ENCODE assay signal across 8 mouse cellular contexts in genomic region chr5:137294744-137295093, GRCm38 (mm10). TPM values are rescaled to one million over a fixed set of nuclear protein-coding genes. Genes with fewer than 3 reads are reported as not detected.
DNase-seq lines count a peak whose midpoint lies in the region; ATAC-seq and TF ChIP-seq lines count a peak whose summit lies in the region.

No protein-coding gene starts in this region.

- peak overlapping the region; percentile 67 for H3K4me3 ChIP-seq in lung, adult 2 months (replicated peaks; ENCODE audit: extremely low read depth, low read depth, low read length)
- H3K4me3 ChIP-seq in embryonic facial prominence, embryonic 14.5 days (ENCODE audit: low read depth, low read length) = peak overlapping the region; percentile 64
- peak overlapping the region; percentile 50 for H3K4me3 ChIP-seq in intestine, postnatal 0 days (ENCODE audit: low read depth, low read length)
- peak overlapping the region; percentile 52 for H3K4me3 ChIP-seq in neural tube, embryonic 13.5 days

- H3K9me3 ChIP-seq in embryonic facial prominence, embryonic 14.5 days (ENCODE audit: control insufficient read depth, low read length) = no peaks in the 10 kb centered on the region
- H3K9me3 ChIP-seq in intestine, postnatal 0 days (ENCODE audit: control insufficient read depth) = no peaks in the 10 kb centered on the region
- no peaks in the 10 kb centered on the region for H3K9me3 ChIP-seq in neural tube, embryonic 13.5 days

- no peak for TF ChIP-seq CTCF in lung, adult 2 months (IDR thresholded peaks at IDR 0.05; ENCODE audit: insufficient read depth, low read length)
- 0 out of 2 replicates have a peak, but pooled peaks have one; percentile 13 for TF ChIP-seq CTCF in intestine, postnatal 0 days (IDR thresholded peaks at IDR 0.05; ENCODE audit: low read depth)

- 9% methylated on average over 18 of the region's 18 CpGs for WGBS in lung, adult 2 months
- 6% methylated on average over 8 of the region's 18 CpGs for WGBS in embryonic facial prominence, embryonic 14.5 days
- 4% methylated on average over 18 of the region's 18 CpGs for WGBS in intestine, postnatal 0 days
- 7% methylated on average over 18 of the region's 18 CpGs for WGBS in neural tube, embryonic 13.5 days

- no peak for DNase-seq in lung, adult 2 months
- no peak for DNase-seq in lung, postnatal 14 days
- no peak for DNase-seq in embryonic facial prominence, embryonic 14.5 days (ENCODE audit: low spot score)
- no peak for DNase-seq in layer of hippocampus, postnatal 10 days (ENCODE audit: low spot score in 2 of 2)
- DNase-seq in urinary bladder, postnatal 14 days (ENCODE audit: low spot score) = no peak
- DNase-seq in embryo, embryonic 10.5 days (ENCODE audit: low spot score) = no peak

- peak overlapping the region; percentile 83 for H3K9ac ChIP-seq in embryonic facial prominence, embryonic 14.5 days (ENCODE audit: low read depth, low read length)
- H3K9ac ChIP-seq in intestine, postnatal 0 days (ENCODE audit: low read depth, low read length) = peak overlapping the region; percentile 70
- H3K9ac ChIP-seq in neural tube, embryonic 13.5 days = peak overlapping the region; percentile 82

- peak overlapping the region; percentile 100 for H3K4me2 ChIP-seq in embryonic facial prominence, embryonic 14.5 days (ENCODE audit: low read depth, low read length)
- H3K4me2 ChIP-seq in intestine, postnatal 0 days (replicated peaks; ENCODE audit: low read depth) = peak overlapping the region; percentile 98
- H3K4me2 ChIP-seq in neural tube, embryonic 13.5 days = peak overlapping the region; percentile 100

- H3K27ac ChIP-seq in embryonic facial prominence, embryonic 14.5 days (replicated peaks; ENCODE audit: low read depth, low read length) = peak overlapping the region; percentile 89
- H3K27ac ChIP-seq in intestine, postnatal 0 days (ENCODE audit: low read depth, low read length) = peak overlapping the region; percentile 93
- H3K27ac ChIP-seq in neural tube, embryonic 13.5 days (replicated peaks) = peak overlapping the region; percentile 91

- peaks cover 29% of the 10 kb centered on the region for H3K27me3 ChIP-seq in embryonic facial prominence, embryonic 14.5 days (replicated peaks; ENCODE audit: control insufficient read depth, insufficient read depth, low read length)
- H3K27me3 ChIP-seq in intestine, postnatal 0 days (replicated peaks; ENCODE audit: control insufficient read depth, insufficient read depth, low read length) = no peaks in the 10 kb centered on the region
- H3K27me3 ChIP-seq in neural tube, embryonic 13.5 days = peaks cover 29% of the 10 kb centered on the region

- no peak; the same call in 1 of the 2 replicates for ATAC-seq in embryonic facial prominence, embryonic 14.5 days (ENCODE audit: low read depth)
- peak; percentile 26; the same call in 1 of the 2 replicates for ATAC-seq in intestine, postnatal 0 days
- peak; percentile 59 for ATAC-seq in neural tube, embryonic 13.5 days (ENCODE audit: low read depth)

- H3K36me3 ChIP-seq in embryonic facial prominence, embryonic 14.5 days (ENCODE audit: control insufficient read depth, insufficient read depth, low read length) = peaks cover 48% of the 10 kb centered on the region
- peaks cover 47% of the 10 kb centered on the region for H3K36me3 ChIP-seq in intestine, postnatal 0 days (ENCODE audit: control insufficient read depth, insufficient read depth)
- H3K36me3 ChIP-seq in neural tube, embryonic 13.5 days = peaks cover 48% of the 10 kb centered on the region

- no peaks in the 10 kb centered on the region for H3K4me1 ChIP-seq in lung, adult 2 months (ENCODE audit: control insufficient read depth, insufficient read depth, low read length)
- H3K4me1 ChIP-seq in embryonic facial prominence, embryonic 14.5 days (ENCODE audit: control insufficient read depth, insufficient read depth, low read length) = peaks cover 9% of the 10 kb centered on the region
- H3K4me1 ChIP-seq in intestine, postnatal 0 days (replicated peaks; ENCODE audit: control insufficient read depth, insufficient read depth, low read length) = peaks cover 2% of the 10 kb centered on the region; the same call in 1 of the 2 replicates
- peaks cover 27% of the 10 kb centered on the region for H3K4me1 ChIP-seq in neural tube, embryonic 13.5 days (replicated peaks)

- TF ChIP-seq POLR2A in lung, adult 2 months (IDR thresholded peaks at IDR 0.05; ENCODE audit: borderline replicate concordance, extremely low read depth, low read depth, low read length) = no peak

RNA-seq across cellular contexts. Expression of gene Ufsp1, which starts 0.3 kb away (rescaled TPM):
- 7.0 and 7.1 TPM in 2 replicates for polyA plus RNA-seq in lung, adult 2 months (2012; rRNA removed)
- polyA plus RNA-seq in embryonic facial prominence, embryonic 14.5 days (2014; fragmentation: Nextera tagmentation; extraction: Ambion mirVana) = 11.1 and 12.3 TPM in 2 replicates
- 10.4 and 11.0 TPM in 2 replicates for polyA plus RNA-seq in intestine, postnatal 0 days (2015; fragmentation: Nextera tagmentation; extraction: Ambion mirVana)
- 15.1 and 18.3 TPM in 2 replicates for polyA plus RNA-seq in neural tube, embryonic 13.5 days (2015; fragmentation: Nextera tagmentation; extraction: Ambion mirVana)
- 10 to 100 TPM; 20.4 to 21.8 TPM for total RNA-seq in layer of hippocampus, postnatal 10 days (2021)

RNA-seq across cellular contexts. Expression of gene Ache, which starts 7.4 kb away (rescaled TPM):
- 2.0 and 3.3 TPM in 2 replicates for polyA plus RNA-seq in lung, adult 2 months (2012; rRNA removed)
- 29.6 and 33.0 TPM in 2 replicates for polyA plus RNA-seq in embryonic facial prominence, embryonic 14.5 days (2014; fragmentation: Nextera tagmentation; extraction: Ambion mirVana)
- polyA plus RNA-seq in intestine, postnatal 0 days (2015; fragmentation: Nextera tagmentation; extraction: Ambion mirVana) = 8.9 and 9.6 TPM in 2 replicates
- polyA plus RNA-seq in neural tube, embryonic 13.5 days (2015; fragmentation: Nextera tagmentation; extraction: Ambion mirVana) = 37.8 and 40.6 TPM in 2 replicates
- 10 to 100 TPM; 93.0 to 97.4 TPM for total RNA-seq in layer of hippocampus, postnatal 10 days (2021)

RNA-seq across cellular contexts. Expression of gene Srrt, which starts 12.8 kb away (rescaled TPM):
- polyA plus RNA-seq in lung, adult 2 months (2012; rRNA removed) = 107 and 136 TPM in 2 replicates
- polyA plus RNA-seq in embryonic facial prominence, embryonic 14.5 days (2014; fragmentation: Nextera tagmentation; extraction: Ambion mirVana) = 101 and 105 TPM in 2 replicates
- polyA plus RNA-seq in intestine, postnatal 0 days (2015; fragmentation: Nextera tagmentation; extraction: Ambion mirVana) = 31.3 and 32.2 TPM in 2 replicates
- 102 and 115 TPM in 2 replicates for polyA plus RNA-seq in neural tube, embryonic 13.5 days (2015; fragmentation: Nextera tagmentation; extraction: Ambion mirVana)
- total RNA-seq in layer of hippocampus, postnatal 10 days (2021) = 100 to 1,000 TPM; 188 to 191 TPM

RNA-seq across cellular contexts. Expression of gene Trip6, which starts 19.5 kb away (rescaled TPM):
- 52.6 and 55.2 TPM in 2 replicates for polyA plus RNA-seq in lung, adult 2 months (2012; rRNA removed)
- 72.3 and 88.9 TPM in 2 replicates for polyA plus RNA-seq in embryonic facial prominence, embryonic 14.5 days (2014; fragmentation: Nextera tagmentation; extraction: Ambion mirVana)
- 23.8 and 24.8 TPM in 2 replicates for polyA plus RNA-seq in intestine, postnatal 0 days (2015; fragmentation: Nextera tagmentation; extraction: Ambion mirVana)
- 17.7 and 23.8 TPM in 2 replicates for polyA plus RNA-seq in neural tube, embryonic 13.5 days (2015; fragmentation: Nextera tagmentation; extraction: Ambion mirVana)
- 1 to 10 TPM; 6.2 to 7.7 TPM for total RNA-seq in layer of hippocampus, postnatal 10 days (2021)

RNA-seq across cellular contexts. Expression of gene Slc12a9, which starts 38.7 kb away (rescaled TPM):
- polyA plus RNA-seq in lung, adult 2 months (2012; rRNA removed) = 22.5 and 24.1 TPM in 2 replicates
- polyA plus RNA-seq in embryonic facial prominence, embryonic 14.5 days (2014; fragmentation: Nextera tagmentation; extraction: Ambion mirVana) = 8.6 and 8.8 TPM in 2 replicates
- 11.8 and 13.4 TPM in 2 replicates for polyA plus RNA-seq in intestine, postnatal 0 days (2015; fragmentation: Nextera tagmentation; extraction: Ambion mirVana)
- 26.9 and 27.4 TPM in 2 replicates for polyA plus RNA-seq in neural tube, embryonic 13.5 days (2015; fragmentation: Nextera tagmentation; extraction: Ambion mirVana)
- 10 to 100 TPM; 28.8 to 30.7 TPM for total RNA-seq in layer of hippocampus, postnatal 10 days (2021)
